Mouse (Mus musculus) adrenal gland, postnatal 25 days (tissue): ENCODE measurements around the gene Srp54a. TPM values are rescaled to one million over a fixed set of nuclear protein-coding genes. Genes with fewer than 3 reads are reported as not detected.
"Not testable (repeated sequence)": the region's sequence is repeated elsewhere in the genome, so short reads cannot be mapped to it uniquely, and the experiment has no call there.

Experiments used
- DNase-seq: peaks from one replicate; pipeline ENCODE4 v3.0.0; 2021; ENCODE audit warnings: mixed read lengths
- long read RNA-seq: library from polyadenylated mRNA; stranded (forward); transcript quantifications from one replicate; pipeline ENCODE4 v2.0.0, GENCODE M21; 2021
- total RNA-seq: library from RNA; stranded (reverse); gene quantifications from 2 replicates; pipeline ENCODE4 v1.2.3, GENCODE M21; 2021

The Srp54a gene
- 131 and 173 TPM in 2 replicates for total RNA-seq
- long read RNA-seq, full-length matches to known transcripts, result 72 of 75 reads
- long read RNA-seq, partial matches to known transcripts, result 1 of 75 reads
- long read RNA-seq, other reads (novel, unspliced or antisense), result 2 of 75 reads

DNA sequence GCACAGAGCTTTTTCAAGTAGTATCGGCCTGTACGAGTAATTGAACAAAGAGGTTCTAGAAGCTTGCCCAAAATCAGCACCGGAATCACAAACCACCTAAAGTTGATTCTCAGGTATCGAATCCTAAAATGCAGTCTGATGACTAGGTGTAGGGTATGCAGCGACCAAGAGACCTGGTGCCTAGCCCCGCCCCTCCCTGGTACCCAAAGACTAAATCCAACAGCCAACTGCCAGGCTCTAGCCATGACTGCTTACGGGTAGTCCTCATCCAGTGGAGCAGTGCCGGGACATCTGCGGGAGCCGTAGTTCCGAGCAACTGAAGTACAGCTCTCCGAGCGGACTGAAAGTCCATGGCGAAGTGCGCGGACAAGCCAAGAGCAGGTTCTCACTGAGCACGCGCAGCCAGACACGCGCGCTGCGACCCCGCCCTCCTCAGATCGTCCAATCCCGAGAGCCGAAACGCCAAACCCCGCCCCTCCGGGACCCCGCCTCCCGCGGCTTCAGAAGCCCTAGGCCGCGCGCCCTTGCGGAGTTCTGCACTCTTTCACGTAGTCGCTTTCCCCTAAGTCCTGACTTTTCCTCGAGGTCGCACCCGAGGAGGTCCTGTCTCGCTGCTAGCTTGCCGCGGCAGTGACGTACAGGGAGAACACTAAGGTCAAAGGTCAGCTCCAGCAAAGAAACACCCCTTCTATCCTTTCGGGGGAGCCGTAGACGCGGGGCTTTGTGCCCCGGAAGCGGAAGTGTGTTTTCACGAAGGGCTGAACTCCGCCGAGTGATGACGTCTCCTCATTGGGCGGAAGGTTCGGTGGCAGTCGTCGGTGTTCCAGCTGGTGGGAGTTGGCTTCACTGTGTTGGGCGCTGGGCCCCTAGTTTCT, at the start of gene Srp54a, which contains the start of gene 2700097O09Rik:
Srp54a (plus strand) TSS at position 537 of the 875 bp plus-strand sequence.
2700097O09Rik (minus strand) TSS at position 385 of the 875 bp plus-strand sequence.
- peak; percentile 92 for DNase-seq

DNA sequence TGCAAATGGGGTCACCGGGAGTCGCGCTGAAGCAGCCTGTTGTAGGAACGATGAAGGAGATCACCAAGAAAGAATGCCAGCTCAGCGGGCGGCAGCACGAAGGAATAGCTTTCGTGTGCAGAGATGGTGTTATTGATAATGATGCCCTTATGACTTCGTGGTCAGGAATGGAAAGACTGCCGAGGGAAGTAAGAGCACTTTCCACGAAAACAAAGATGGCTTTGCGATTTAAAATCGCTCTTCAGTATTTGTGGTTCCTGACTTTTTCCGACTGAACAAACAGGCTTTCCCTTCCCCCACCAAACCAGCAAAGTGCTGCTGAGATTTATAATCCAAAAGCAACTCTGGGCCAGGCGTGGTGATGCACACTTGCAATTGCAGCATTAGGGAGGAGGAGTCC, 39.1 kb upstream of the Srp54a start:
- DNase-seq, result no peak

GRCm38 (mm10) chr12:55049731-55050353, 30.2 kb upstream of the Srp54a start:
- DNase-seq, result no peak

- no peak for DNase-seq
Observed at GRCm38 (mm10) chr12:55051210-55052173, 28.6 kb upstream of the Srp54a start.

- no peak for DNase-seq
Observed at GRCm38 (mm10) chr12:55053267-55053666, 26.8 kb upstream of the Srp54a start.

- no peak for DNase-seq
Observed at GRCm38 (mm10) chr12:55054551-55055241, 25.4 kb upstream of the Srp54a start.

GRCm38 (mm10) chr12:55056703-55057102, 23.4 kb upstream of the Srp54a start:
- no peak for DNase-seq

- DNase-seq, result peak; percentile 8
Observed at GRCm38 (mm10) chr12:55058865-55059615, 21.0 kb upstream of the Srp54a start.

DNA sequence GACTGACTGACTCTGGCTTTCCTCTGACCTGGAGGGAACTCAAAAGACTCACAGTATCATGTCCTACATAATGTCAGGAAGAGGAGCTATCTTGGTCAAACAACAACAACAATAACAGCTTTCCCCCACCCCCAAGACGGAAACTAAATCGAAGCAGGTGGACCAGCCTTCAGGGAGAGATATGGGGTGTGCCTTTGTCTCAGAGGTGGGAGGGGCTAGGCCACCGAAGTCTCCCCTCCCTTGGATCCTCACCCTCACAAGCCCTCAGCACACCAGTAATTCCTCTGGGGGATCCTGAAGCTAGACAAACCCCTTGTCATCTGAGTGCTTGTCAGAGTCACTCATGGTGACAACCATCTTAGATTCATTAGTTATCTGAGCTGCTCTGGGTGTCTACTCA, 20.2 kb upstream of the Srp54a start:
- DNase-seq, result no peak

DNA sequence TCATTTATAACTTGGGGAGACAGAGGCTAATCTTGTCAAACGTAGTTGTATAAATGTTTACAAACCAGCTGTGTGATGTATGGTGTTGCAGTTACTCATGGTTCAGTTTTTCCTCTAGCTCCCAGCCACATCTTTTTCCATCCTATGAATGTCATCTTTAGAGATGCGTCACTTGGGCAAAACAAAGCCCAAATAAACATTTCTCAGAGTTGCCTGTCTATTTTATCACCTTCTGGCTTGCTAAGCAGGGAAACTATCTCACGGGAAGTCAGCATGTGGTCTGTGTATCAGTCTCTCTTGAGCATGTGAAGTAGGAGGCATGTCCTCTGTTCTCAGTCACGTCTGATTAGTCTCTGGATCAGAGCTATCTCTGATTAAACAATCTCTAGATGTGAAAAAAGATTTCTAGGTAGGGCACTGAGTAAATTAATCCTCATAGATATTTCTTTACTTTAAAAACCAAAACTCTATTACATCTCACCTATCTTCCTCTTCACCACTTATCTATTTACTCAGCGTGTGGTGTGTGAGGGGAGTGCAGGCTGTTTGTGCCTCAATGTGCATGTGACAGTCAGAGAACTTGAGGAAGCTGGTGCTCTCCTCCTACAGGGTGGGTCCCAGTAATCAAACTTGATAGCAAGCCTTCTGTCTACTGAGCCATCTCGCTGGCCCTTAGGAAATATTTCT, 19.7 kb upstream of the Srp54a start:
- DNase-seq, result no peak

DNA sequence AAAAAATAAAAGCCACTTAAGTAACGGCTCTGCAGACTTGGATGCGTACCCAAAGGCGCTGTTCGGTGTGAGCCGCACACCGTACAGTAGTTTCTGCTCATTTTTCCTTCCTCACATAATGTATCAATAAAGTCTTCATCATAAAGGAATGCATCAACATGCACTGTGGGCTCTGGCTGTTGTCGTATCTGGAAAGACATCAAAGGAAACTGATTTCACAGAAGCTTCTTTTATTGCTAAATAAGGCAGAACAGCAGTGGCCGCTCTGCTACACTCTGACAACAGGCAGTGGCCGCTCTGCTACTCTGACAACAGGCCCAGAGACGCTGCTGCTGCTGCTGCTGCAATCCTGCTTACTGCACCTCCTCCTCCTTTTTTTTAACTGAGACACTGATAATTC, 19.1 kb upstream of the Srp54a start:
- no peak for DNase-seq

GRCm38 (mm10) chr12:55062141-55062540, 17.9 kb upstream of the Srp54a start:
- DNase-seq, result no peak

GRCm38 (mm10) chr12:55072495-55072894, 7.6 kb upstream of the Srp54a start:
- no peak for DNase-seq

- no peak for DNase-seq
Observed at GRCm38 (mm10) chr12:55073686-55074085, 6.4 kb upstream of the Srp54a start.

- no peak for DNase-seq
Observed at GRCm38 (mm10) chr12:55075296-55075695, 4.8 kb upstream of the Srp54a start.

- not testable (repeated sequence) for DNase-seq
Observed at GRCm38 (mm10) chr12:55078706-55079105, 1.4 kb upstream of the Srp54a start.

GRCm38 (mm10) chr12:55080601-55080942, 510 bp downstream of the Srp54a start:
- DNase-seq, result not testable (repeated sequence)

DNA sequence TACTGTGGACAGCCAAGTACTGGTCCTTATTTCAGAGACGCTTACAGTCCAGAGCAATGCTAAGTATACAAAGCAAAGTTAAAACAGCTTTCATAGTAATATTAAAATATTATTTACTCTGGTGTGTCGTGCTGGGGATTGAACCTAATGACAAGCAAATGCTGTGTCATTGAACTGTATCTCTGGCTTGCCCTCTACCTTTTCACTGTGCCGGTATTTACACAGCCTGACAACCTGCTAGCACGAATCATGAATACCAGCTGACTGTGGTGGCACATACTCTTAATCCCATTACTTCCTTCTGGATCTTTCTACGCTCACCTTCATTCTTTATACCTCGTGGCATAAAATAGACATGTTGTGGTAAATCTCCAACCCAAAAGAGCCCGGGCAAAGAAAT, 12.1 kb downstream of the Srp54a start:
- DNase-seq, result not testable (repeated sequence)

DNA sequence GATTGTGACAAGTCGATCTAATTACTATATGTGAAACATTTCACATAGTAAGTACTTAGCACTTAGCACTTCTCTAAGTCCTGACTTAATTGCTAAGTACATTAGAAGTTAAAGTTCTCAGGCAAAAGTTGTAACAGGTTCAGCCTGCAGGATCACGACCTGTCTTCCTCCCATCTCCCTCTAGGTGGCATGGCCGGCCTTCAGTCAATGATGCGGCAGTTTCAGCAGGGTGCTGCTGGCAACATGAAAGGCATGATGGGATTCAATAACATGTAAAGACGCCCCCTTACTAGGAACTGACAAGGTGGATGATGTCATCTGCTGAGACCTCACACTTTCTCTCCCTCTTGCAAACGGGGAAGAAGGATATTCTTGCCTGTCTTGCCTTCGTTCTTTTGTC, 32.6 kb downstream of the Srp54a start:
- DNase-seq, result not testable (repeated sequence)

DNA sequence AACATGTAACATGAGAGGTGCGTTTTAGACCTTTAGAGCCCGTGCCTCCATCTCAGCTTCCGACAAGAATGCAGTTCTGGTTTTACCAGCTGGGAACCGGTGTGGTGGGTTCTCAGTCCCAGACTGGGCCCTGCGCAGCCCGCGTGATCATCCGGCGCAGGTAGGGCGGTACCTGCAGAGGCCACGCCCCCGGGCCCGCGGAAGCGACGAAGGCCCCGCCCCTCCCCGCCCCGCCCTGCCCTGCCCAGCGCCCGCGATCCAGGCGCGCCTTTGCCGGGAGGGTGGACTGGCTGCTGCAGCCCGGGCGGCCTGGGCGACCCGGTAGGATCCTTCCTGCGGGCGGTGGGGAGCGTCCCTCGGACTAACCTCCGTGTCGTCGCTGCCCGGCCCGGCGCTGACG, 44.2 kb downstream of the Srp54a start, which contains the start of gene Fam177a:
Fam177a (plus strand) TSS at position 228 of the 400 bp plus-strand sequence.
- not testable (repeated sequence) for DNase-seq
